Mouse (Mus musculus) R1 (cell line): ENCODE data around the gene Serpinb6d.

ENCODE experiments used
- DNase-seq: peaks from one replicate; pipeline ENCODE4 v3.0.0-alpha.2; 2018; ENCODE audit warnings: low read depth, low spot score

Serpinb6d gene

DNA sequence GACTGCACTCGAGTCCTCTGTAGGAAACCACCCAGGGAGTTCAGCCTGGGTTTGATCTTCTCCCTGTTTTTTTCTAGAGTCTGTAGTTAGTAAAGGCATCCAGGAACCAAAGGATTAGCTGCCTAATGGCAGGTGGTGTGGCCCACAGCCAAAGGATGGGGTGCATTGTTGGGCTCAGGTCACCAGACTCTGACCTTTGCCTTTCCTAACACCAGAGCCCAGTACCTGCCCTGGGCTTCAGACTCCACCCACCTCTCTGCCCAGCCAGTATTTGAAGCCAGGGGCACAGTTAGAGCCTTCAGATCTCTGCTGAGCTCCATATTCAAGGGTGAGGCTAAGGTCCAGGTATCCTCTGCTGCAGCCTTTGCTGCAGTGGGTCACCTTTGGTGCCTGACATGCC, at the start of gene Serpinb6d:
TSS of gene Serpinb6d (plus strand) at position 301 of the 400 bp plus-strand sequence.
- DNase-seq, result no peak

DNA sequence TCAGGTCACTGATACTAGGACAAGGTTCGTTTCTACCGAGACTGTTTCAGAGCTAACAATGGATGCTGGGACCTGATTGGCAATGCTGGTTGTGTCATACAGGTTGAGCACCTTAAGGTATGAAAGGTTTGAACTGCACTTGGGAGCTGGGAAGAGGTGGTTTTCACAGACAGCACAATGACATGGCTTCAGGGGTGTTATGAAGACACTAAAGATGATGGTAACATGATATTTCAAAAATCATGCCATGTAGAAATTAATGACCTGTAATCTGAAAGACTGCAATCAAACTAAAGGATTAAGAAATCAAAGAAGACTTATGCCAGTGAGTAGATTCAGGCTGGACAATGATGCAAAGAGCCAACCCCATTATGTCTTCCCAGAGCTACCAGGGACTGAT, 38.3 kb upstream of the Serpinb6d start:
- DNase-seq, result no peak

DNA sequence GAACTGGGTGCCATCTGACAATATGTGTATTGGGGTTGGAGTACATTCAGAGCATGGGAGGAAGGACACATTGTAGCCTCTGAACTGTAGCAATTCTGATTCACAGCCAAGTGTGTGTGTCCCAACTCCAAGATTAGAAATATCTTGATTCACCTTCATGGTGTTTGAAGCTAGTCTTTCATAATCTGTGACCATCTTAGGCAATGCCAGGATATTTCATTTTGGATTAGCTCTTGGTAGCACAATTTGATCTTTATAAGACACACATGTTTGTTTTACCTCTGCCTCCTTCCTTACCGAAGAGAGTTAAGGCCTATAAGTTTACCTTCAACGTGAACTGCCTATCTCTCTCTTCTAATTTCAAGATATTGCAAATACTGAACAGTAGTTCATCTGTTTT, 18.7 kb upstream of the Serpinb6d start:
- no peak for DNase-seq

DNA sequence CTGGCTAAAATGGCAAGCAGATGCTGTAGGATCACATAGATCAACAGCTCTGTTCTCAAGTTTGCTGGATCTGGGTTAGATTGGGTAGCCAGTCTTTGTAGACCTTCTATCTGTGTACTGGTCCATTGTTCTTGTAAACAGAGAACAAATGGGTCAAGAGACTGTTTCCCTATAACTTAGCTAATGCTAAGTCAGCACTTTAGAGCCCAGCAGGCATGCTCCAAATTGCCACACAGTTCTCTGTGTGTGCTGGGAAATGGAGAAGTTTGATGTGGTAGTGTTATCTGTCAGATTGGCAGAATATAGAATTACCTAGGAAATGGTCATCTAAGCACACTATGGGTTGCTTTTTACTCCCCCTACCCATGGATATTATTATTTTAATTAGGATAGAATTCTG, 1.3 kb downstream of the Serpinb6d start:
- DNase-seq, result no peak

DNA sequence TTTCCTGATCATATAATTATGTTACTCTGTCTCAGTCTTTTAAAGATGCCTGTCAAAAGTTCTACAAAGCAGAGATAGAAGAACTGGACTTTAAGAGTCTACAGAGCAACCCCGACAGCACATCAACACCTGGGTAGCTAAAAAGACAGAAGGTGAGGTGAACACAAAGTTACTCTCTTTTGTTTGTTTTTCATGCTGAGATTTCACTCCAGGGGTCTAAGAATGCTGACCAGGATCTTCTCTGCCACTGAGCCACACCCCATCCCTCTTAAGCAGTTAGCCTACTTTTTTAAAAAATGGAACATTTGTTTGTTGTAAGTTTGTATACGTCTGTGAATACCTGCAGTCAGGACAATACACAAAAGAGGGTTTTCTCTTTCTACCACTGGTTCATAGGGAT, 59.1 kb downstream of the Serpinb6d start:
- peak; percentile 82 for DNase-seq
